Mouse (Mus musculus) cerebellum, adult 9-11 months (tissue): Measurements from ENCODE around the gene Tmem200b.

Source experiments
- DNase-seq: peaks from one replicate; pipeline ENCODE4 v3.0.0; 2022

Tmem200b gene

GRCm38 (mm10) chr4:131921461-131922346, at the start of gene Tmem200b:
Gene Tmem200b (plus strand): TSS chr4:131921771.
- no peak for DNase-seq

GRCm38 (mm10) chr4:131872672-131873292, 48.8 kb upstream of the Tmem200b start:
- peak; percentile 34 for DNase-seq

GRCm38 (mm10) chr4:131873293-131874168, 48.0 kb upstream of the Tmem200b start, which contains the start of gene Srsf4:
Gene Srsf4 (plus strand): TSS chr4:131873617.
- DNase-seq = peak; percentile 95

GRCm38 (mm10) chr4:131874169-131874536, 47.4 kb upstream of the Tmem200b start:
- DNase-seq = no peak

- DNase-seq = no peak
Measured at GRCm38 (mm10) chr4:131874567-131874966, 47.0 kb upstream of the Tmem200b start.

- no peak for DNase-seq
Measured at GRCm38 (mm10) chr4:131875242-131875641, 46.3 kb upstream of the Tmem200b start.

GRCm38 (mm10) chr4:131876836-131877235, 44.7 kb upstream of the Tmem200b start:
- no peak for DNase-seq

- DNase-seq = no peak
Measured at GRCm38 (mm10) chr4:131879692-131880091, 41.9 kb upstream of the Tmem200b start.

GRCm38 (mm10) chr4:131881306-131881705, 40.3 kb upstream of the Tmem200b start:
- DNase-seq = no peak

- DNase-seq = no peak
Measured at GRCm38 (mm10) chr4:131883571-131883970, 38.0 kb upstream of the Tmem200b start.

GRCm38 (mm10) chr4:131885376-131885775, 36.2 kb upstream of the Tmem200b start:
- no peak for DNase-seq

GRCm38 (mm10) chr4:131888564-131888963, 33.0 kb upstream of the Tmem200b start:
- DNase-seq = no peak

- DNase-seq = no peak
Measured at GRCm38 (mm10) chr4:131890692-131891091, 30.9 kb upstream of the Tmem200b start.

- no peak for DNase-seq
Measured at GRCm38 (mm10) chr4:131897109-131897508, 24.5 kb upstream of the Tmem200b start.

GRCm38 (mm10) chr4:131897787-131898186, 23.8 kb upstream of the Tmem200b start:
- no peak for DNase-seq

GRCm38 (mm10) chr4:131898503-131899179, 22.9 kb upstream of the Tmem200b start:
- no peak for DNase-seq

GRCm38 (mm10) chr4:131899180-131899554, 22.4 kb upstream of the Tmem200b start:
- DNase-seq = no peak

- no peak for DNase-seq
Measured at GRCm38 (mm10) chr4:131901090-131901489, 20.5 kb upstream of the Tmem200b start.

GRCm38 (mm10) chr4:131904478-131904877, 17.1 kb upstream of the Tmem200b start:
- no peak for DNase-seq

GRCm38 (mm10) chr4:131906423-131906822, 15.1 kb upstream of the Tmem200b start:
- DNase-seq = no peak

GRCm38 (mm10) chr4:131907912-131908311, 13.7 kb upstream of the Tmem200b start:
- DNase-seq = no peak

- DNase-seq = no peak
Measured at GRCm38 (mm10) chr4:131910237-131910994, 11.2 kb upstream of the Tmem200b start.
